Mouse (Mus musculus): ENCODE measurements around the gene Arhgef25. TPM values are rescaled to one million over a fixed set of nuclear protein-coding genes. Genes with fewer than 3 reads are reported as not detected.

The Arhgef25 gene
- polyA plus RNA-seq, 1 experiment = 77.7 TPM

- no peak for TF ChIP-seq GATA1 (IDR thresholded peaks at IDR 0.05; ENCODE audit: low read length)
Observed at GRCm38 (mm10) chr10:127213272-127213671, 23.4 kb upstream of the Arhgef25 start.

DNA sequence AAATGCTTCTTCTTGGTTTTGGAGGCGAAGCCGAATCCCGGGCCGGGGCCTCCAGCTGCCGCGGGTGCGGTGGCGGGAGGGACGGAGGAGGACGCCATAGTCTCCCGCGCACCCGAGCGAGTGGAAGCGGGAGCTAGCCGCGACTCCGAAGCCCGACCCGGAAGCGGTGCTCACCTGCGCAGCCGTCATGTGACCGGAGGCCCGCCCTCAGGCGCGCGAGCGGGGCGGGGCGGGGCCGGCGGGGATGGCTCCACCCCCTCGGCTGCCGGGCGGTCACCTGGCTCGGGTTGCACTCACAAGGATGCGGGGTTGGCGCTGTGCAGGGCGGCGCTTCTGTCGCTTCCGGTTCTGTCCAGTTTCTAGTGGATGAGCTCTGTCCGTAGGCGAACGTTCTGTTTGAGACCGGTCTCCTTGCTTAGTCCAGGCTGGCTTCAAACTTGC is 21.6 kb upstream of the Arhgef25 start, which contains the start of gene Pip4k2c:
Pip4k2c (minus strand) TSS at position 172 of the 441 bp plus-strand sequence.
- TF ChIP-seq GATA1 (IDR thresholded peaks at IDR 0.05; ENCODE audit: low read length) = no peak

DNA sequence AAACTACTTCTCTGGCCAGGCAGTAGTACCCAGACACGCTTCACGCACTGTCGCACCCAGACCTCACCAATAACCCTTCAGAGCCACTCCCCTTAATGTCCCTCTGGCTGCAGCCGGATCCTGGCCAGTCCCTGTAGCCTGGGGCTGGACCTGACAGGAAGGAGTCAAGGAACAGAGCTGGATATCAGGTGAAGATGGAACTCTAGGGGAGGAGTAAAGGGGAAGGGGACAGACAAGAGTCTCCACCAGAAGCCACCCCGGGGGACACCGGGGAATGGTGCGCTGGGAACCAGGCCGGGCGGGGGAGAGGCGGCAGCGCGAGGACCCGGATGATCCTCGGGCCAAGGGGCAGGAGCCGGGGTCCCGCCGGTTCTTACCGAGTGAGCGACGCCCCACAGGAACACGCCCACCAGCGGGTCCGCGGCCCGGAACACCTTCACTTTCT is 21.1 kb upstream of the Arhgef25 start:
- TF ChIP-seq GATA1 (IDR thresholded peaks at IDR 0.05; ENCODE audit: low read length) = no peak

- no peak for TF ChIP-seq GATA1 (IDR thresholded peaks at IDR 0.05; ENCODE audit: low read length)
Observed at GRCm38 (mm10) chr10:127209928-127210570, 20.2 kb upstream of the Arhgef25 start.

GRCm38 (mm10) chr10:127208921-127209320 is 19.0 kb upstream of the Arhgef25 start:
- no peak for TF ChIP-seq GATA1 (IDR thresholded peaks at IDR 0.05; ENCODE audit: low read length)

- TF ChIP-seq GATA1 (IDR thresholded peaks at IDR 0.05; ENCODE audit: low read length) = peak; percentile 23
Observed at GRCm38 (mm10) chr10:127205373-127205772, 15.5 kb upstream of the Arhgef25 start.

- no peak for TF ChIP-seq GATA1 (IDR thresholded peaks at IDR 0.05; ENCODE audit: low read length)
Observed at GRCm38 (mm10) chr10:127204589-127204988, 14.7 kb upstream of the Arhgef25 start.

GRCm38 (mm10) chr10:127203106-127203505 is 13.2 kb upstream of the Arhgef25 start:
- no peak for TF ChIP-seq GATA1 (IDR thresholded peaks at IDR 0.05; ENCODE audit: low read length)

DNA sequence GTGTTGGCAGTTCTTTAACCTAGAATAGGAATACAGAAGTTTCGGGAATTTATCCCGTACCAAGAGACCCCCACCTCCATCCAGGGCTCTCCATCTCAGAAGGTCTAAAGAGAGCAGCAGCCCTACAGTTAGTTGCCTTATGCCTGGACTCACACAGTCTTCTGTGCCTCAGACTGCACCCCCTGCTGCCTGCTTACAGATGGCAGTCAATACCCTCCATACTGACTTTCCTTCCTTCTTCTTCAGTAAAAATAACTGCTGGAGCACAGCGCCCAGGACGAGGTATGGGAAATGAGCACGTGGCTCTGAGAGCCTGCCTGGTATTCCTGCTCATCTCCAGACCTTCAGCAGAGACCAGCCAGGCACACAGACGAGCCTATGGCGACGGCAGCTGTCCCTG is 10.4 kb upstream of the Arhgef25 start:
- TF ChIP-seq GATA1 (IDR thresholded peaks at IDR 0.05; ENCODE audit: low read length) = no peak

- TF ChIP-seq GATA1 (IDR thresholded peaks at IDR 0.05; ENCODE audit: low read length) = no peak
Observed at GRCm38 (mm10) chr10:127199474-127199873, 9.6 kb upstream of the Arhgef25 start.

DNA sequence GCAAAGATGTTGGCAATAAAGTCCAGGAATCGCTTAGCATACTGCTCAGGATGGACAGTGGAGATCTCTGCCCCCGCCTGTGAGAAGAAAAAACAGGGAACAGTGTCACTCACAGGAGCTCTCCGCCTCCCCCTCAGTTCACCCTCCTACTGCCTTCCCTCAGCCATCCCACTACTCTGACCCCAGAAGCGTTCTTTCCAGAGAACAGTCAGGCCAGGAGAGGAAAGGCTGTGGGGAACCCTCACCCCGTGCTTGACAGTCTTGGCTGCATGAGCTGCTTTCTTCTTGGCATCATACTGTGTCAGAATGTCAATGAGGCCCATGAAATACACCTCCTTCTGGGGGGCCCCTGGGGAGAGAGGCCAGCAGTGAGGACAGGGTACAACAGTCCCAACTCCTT is 9.2 kb upstream of the Arhgef25 start:
- TF ChIP-seq GATA1 (IDR thresholded peaks at IDR 0.05; ENCODE audit: low read length) = no peak

DNA sequence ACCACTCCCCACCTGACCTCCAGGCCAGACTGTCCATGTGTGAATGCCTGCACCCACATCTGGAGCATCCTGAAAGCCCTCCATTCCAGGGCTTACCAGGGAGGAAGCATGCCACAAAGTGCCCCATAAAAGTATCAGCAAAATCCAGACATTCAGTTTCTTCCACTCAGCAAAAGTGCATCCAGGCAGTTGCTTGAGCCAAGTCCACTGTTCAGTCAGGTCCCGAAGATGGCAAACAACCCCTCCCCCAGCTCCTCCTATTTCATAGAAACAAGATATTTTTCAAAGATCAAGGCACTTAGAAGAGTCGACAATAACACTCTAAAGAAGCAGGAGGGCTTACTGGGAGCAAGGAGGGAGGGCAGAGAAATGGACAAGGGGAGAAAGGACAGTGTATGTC is 8.6 kb upstream of the Arhgef25 start:
- no peak for TF ChIP-seq GATA1 (IDR thresholded peaks at IDR 0.05; ENCODE audit: low read length)

DNA sequence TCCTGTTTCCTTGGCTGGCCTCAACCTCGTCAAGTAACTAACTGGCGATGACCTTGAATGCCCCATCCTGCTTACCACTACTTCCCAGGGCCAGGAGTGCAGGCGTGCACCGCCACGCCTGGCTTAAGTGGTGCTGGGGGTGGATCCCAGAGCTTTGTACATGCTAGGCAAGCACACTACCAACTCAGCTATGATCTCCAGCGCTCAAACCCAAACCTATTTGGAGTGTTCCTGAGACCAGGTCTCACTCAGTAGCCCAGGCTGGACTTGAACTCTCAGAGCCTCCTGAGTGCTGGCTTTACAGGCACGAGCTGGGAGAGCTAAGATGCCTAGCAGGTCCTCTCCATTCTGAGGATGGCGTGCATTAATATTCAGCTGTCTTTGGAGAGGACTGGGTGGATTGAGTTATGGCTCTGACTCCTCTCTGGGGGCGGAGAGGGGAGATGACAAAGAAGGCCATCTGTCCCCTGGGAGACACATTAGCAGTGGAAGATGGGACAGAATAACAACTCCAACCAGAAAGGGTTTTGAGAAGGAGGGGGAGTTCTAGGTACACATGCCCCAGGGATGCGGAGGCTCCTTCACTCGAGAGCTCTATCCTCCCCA is 7.7 kb upstream of the Arhgef25 start:
- TF ChIP-seq GATA1 (IDR thresholded peaks at IDR 0.05; ENCODE audit: low read length) = no peak

DNA sequence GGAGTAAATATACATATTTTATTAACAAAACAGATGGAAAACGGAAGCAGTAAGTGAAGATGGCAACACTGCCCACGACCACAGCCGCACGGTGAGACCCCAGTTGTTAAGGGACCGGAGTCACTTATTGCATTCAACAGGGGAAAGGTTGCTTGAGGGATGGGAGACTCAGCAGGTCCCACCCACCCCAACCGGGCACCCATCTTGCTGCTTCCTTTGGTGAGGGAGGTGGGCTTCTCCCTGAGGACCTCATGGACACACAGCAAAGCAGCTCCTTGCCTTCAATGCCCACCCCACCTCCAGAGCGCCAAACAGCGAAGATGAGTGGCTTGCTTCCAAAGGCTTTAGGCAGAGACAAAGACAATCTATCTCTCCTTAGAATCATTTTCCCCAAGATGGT is 7.2 kb upstream of the Arhgef25 start:
- TF ChIP-seq GATA1 (IDR thresholded peaks at IDR 0.05; ENCODE audit: low read length) = no peak

- no peak for TF ChIP-seq GATA1 (IDR thresholded peaks at IDR 0.05; ENCODE audit: low read length)
Observed at GRCm38 (mm10) chr10:127196392-127196791, 6.5 kb upstream of the Arhgef25 start.

- TF ChIP-seq GATA1 (IDR thresholded peaks at IDR 0.05; ENCODE audit: low read length) = no peak
Observed at GRCm38 (mm10) chr10:127195328-127196129, 5.6 kb upstream of the Arhgef25 start, which contains the start of gene Dtx3. Gene Dtx3, minus strand, starts transcription at chr10:127195728.

Measured in G1E-ER4 (cell line).